Mouse (Mus musculus) layer of hippocampus, adult 9-11 months (tissue): Measurements from ENCODE around the gene Uck1.

Experiments used
- DNase-seq: peaks from one replicate; pipeline ENCODE4 v3.0.0; 2022

Uck1 gene

DNA sequence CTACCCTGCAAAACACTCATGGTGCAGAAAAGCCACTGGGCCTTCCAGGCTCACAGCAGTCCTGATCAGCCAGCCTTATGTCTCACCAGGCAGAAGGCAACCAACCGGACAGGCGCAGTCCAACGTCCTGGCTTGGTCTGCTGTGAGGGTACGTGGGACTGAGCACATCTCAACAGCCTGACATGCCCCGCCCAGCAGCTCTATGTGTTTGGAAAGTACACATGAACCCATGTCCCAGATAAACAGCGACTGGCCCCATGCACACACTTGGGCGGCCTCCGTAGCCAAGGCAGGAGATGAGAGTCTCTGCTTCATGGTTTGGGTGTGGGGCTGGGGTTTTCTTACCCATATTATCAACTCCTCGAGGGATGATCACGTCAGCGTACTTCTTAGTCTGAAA, 3.7 kb downstream of the Uck1 start:
- no peak for DNase-seq

GRCm38 (mm10) chr2:32254563-32254962, 5.4 kb downstream of the Uck1 start:
- DNase-seq, result no peak

DNA sequence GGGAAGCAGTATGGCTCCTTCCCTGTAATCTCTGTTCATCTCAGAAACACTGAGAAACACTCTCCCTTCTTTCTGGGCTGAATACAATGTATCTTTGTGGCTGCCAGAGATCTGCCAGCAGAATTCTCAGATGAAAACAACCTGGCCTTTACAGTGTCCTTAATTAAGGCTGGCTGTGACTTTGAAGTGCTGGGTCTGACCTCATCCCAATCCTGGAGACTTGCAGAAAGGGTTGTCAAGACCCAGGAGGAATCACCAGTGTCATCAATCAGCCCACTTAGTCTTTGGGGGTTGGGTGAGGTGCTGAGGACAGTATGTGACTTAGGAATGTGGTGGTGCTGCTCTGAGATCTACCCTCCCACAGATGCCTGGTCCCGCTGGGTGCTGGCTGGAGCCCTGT, 6.6 kb downstream of the Uck1 start:
- no peak for DNase-seq

DNA sequence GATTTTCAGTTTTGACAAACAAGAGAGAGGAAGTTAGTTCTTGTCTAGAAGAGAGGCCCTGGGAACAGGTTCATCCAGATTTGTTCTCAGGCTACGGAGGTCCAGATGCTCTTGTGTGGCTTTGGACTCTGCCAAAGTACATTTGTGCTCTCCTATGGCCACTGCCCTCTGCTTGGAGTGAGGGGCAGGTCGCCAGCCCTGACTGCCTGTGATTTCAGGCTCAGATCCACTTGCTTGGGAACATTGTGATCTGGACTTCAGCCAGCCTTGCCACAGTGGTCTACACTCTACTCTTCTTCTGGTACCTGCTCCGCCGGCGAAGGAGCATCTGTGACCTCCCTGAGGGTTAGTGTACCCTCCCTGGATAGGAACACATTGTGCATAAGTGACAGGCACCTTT, 7.3 kb downstream of the Uck1 start:
- DNase-seq, result no peak

DNA sequence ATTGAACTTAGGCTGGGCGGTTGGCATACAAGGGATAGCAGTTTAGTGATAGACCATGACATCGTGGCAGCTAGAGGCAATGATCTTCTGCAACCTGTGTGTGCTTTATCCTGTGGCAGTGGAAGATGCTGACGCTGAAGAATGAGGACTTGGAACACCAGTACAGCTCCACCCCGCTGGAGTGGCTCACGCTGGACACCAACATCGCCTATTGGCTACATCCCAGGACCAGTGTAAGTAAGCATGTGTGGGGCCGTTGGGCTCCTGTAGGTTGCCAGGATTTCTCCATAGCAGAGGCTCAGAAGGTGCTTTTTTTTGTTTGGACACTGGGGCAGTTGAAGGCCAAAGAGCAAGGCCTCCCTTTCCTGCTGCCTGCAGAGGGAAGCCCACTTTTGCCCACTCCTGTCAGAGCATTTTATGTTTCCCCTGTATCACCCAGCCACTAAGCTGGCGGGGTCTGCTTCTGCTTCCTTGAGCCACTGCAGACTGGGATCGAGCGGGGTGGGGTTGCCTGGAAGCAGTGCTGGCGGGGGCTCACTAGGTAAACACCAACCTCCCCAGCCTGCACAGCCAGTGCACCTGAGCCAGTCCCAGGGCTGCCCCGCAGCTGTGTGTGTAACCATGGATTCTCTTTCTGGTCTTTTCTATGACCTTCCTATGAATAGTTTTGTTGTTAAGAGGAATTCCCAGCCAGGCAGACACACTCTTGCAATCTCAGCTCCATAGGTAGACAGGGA, 8.0 kb downstream of the Uck1 start:
- DNase-seq, result no peak

GRCm38 (mm10) chr2:32248377-32249361, 11.3 kb downstream of the Uck1 start:
- no peak for DNase-seq

- no peak for DNase-seq
Observed at GRCm38 (mm10) chr2:32246741-32247140, 13.2 kb downstream of the Uck1 start.

DNA sequence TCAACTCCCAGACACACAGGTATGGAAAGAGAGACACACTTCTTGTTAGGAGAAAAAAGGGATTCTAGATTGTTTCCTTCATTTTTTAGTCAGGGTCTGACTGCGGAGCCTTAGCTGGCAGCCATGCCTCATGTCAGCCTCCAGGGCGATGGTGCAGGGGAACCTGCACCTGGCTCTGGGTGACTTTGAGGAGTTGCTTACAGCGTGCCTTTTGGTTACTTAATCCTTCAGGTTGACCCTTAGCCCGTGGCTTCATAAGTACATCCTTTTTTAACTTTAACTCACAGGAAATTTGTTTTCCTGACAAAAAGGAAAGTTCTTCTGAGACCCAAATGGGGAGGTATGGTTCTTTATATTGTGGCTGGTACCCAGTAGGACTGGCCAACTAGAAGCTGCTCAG, 17.0 kb downstream of the Uck1 start:
- no peak for DNase-seq

DNA sequence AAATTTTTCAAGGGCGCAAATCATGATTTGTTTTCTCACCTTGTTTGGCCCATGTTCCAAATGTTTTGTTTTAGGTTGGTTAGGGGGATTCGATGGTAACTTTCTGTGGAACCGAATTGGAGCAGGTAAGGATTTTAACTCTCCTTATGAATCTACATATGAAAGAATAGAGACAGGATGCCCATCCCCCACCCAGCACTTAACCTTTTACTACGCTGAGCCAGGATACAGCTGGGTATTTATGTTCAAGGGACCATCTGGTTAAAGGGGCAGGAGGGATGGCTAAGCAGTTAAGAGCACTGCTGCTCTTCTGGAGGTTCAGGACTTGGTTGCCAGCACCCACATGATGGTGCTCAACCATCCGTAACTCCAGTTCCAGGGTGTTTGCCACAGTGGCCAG, 19.4 kb downstream of the Uck1 start:
- no peak for DNase-seq

GRCm38 (mm10) chr2:32238708-32239435, 21.1 kb downstream of the Uck1 start:
- DNase-seq, result no peak

GRCm38 (mm10) chr2:32237571-32237970, 22.4 kb downstream of the Uck1 start:
- DNase-seq, result no peak

DNA sequence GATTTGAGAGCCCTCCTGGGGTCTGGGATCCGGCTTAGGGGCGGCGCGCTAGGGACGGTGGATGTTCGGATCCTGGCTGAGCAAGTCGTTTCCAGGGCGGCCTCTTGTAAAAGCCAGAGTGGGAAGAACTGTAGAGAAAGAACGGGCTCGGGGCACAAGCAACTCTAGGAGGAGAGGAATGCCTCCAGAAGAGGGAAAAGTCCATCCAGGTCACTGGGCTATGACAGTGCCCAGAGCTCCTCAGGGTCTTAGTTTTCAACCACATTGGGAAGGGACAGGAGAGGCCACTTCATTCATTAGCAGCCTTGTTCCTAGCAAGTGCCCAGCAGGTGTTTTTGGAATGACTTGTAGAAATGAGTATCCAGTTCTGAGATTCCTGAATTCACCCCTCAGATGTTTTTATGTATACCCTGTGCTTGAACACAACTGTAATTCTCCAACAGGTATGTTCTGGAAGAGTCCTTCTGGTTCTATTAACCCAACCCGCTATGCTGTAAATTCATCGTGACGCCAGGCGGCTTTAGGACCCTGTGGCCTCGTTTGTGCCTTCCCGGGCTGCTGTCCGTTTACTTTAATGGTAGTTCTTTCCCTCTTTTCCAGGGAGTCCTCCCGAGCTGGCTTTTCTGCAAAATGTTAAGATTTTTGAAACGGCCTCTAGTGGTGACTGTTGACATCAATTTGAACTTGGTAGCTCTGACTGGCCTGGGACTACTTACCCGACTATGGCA, 23.0 kb downstream of the Uck1 start:
- DNase-seq, result peak; percentile 39

GRCm38 (mm10) chr2:32235886-32236759, 23.8 kb downstream of the Uck1 start, which contains the start of gene Pomt1:
Gene Pomt1 (plus strand): TSS chr2:32236590.
- DNase-seq, result peak; percentile 94

DNA sequence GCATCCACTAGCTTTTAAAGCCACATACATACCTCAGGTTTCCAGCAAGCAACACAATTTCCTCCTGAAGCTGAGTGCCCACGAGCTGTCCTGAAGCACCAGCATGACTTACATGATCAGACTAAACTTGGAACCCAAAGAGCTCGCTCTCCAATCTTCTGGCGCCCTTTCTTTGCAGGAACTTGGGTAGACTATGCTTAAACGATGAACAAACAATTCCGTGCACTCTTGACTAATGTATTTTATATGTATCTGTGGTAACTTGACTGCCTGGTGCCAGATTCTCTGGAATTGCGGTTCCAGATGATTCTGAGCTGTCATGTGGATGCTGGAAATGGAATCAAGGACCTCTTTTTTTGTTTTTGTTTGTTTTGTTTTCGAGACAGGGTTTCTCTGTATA, 24.5 kb downstream of the Uck1 start:
- no peak for DNase-seq

DNA sequence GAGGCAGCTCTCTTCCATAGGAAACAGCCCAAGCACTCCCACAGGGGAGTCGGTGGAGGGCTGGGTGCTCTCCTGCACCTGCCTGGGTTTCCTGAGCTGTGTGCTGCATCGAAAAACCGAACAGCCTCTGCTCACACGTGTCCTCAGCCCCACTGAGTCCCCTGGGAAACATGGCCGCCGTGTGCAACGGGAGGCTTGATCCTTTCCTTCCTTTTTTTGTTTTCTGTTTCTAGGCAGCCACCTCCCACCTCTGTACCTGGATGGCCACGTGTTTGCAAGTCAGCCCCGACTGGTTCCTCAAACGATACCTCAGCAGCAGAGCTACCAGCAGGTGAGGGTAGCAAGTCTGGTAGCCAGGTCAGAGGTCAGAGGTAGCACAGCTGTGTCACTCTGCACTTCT, 37.9 kb downstream of the Uck1 start:
- no peak for DNase-seq

- peak; percentile 54 for DNase-seq
Observed at GRCm38 (mm10) chr2:32221577-32221976, 38.4 kb downstream of the Uck1 start.

GRCm38 (mm10) chr2:32220969-32221368, 39.0 kb downstream of the Uck1 start:
- no peak for DNase-seq

GRCm38 (mm10) chr2:32220021-32220420, 39.9 kb downstream of the Uck1 start:
- no peak for DNase-seq

DNA sequence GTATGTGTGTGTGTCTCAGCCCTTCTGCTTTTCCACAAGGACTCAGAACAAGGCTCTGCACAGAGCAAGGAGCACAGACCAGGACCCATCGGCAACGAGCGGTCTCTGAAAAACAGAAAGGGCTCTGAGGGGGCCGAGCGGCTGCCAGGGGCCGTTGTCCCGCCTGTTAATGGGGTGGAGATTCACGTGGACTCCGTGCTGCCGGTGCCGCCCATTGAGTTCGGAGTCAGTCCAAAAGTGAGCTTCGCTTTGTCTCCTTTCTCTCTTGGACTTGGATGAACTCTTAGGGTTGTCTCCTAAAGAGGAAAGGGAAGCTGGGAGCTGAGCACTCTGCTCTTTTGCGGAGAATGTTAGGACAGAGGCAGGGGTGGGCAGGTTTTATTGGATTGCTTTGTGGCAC, 40.5 kb downstream of the Uck1 start:
- no peak for DNase-seq

DNA sequence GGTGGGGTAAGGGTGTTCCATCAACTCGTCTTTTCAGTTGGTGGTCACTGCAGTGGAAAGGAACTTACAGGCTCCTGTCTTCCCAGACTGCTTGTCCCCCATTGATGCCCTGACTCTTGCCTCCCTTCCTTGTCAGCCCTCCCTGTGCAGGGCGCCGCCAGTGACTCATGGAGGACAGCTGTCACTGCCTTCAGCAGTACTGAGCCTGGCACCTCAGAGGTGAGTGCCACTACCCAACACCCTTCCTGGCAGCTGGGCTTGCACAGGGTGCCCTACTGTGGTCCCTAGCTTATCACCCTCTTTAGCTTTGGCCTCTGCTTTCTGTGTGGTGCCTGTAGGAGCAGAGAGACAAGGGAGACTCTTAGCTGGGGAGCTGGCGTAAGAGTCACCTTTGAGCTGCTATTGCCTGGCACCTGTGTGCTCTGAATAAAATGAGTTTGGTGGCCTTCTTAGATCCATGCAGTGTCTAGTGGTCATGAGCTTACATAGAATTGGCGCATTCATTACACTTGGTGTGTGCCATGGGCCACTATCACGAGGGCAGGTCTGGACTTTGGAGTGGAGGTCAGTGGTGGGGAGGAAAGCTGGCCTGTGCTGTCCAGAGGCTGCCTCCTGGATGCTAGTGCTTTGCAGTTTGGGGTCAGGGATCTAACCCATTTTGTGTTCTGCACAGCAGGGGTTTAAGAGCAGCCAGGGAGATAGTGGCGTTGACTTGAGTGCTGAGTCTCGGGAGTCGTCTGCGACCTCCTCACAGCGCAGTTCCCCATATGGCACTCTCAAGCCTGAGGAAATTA, 41.2 kb downstream of the Uck1 start:
- DNase-seq, result no peak

DNA sequence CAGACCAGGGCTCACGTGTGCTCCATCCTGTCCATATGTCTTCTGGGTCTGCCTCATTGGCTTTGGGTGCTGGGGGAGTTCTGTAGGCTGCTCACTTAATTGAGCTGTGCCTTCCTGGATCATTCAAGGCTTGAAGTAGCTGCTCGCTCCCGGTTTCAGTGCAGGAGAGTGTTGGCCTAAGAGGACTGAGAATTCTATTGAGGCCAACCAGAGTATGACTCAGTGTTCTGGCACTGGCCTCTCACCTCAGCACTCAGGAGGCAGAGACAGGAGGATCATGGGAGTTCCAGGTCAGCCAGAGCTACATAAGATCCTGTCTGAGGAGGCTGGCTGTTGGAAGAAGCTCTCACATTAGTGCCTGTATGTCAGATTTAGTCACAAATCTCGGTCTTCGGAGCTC, 41.8 kb downstream of the Uck1 start:
- DNase-seq, result no peak
